Mouse (Mus musculus): Measurements from ENCODE around the gene Phactr3.

- TF ChIP-seq RCOR1 (IDR thresholded peaks at IDR 0.05; ENCODE audit: low read depth, low read length): no peak
- no peak for TF ChIP-seq CTCF (IDR thresholded peaks at IDR 0.05 in 2 of 3, conservative IDR thresholded peaks at IDR 0.05 in 1 of 3; ENCODE audit: control insufficient read depth in 1 of 3, insufficient read depth in 1 of 3, low read depth in 2 of 3, low read length in 3 of 3, poor library complexity in 1 of 3, severe bottlenecking in 1 of 3)
- no peak for TF ChIP-seq TCF12 (IDR thresholded peaks at IDR 0.05; ENCODE audit: low read depth, low read length)
- no peak for TF ChIP-seq POLR2A (IDR thresholded peaks at IDR 0.05; ENCODE audit: control insufficient read depth in 1 of 2, insufficient read depth in 1 of 2, low read depth in 1 of 2, low read length in 2 of 2, poor library complexity in 1 of 2)
- TF ChIP-seq GATA1 (IDR thresholded peaks at IDR 0.05; ENCODE audit: low read depth, low read length): no peak
- no peak for TF ChIP-seq ZNF384 (IDR thresholded peaks at IDR 0.05; ENCODE audit: low read depth, low read length)
- no peak for TF ChIP-seq EP300 (IDR thresholded peaks at IDR 0.05; ENCODE audit: low read depth in 1 of 2, low read length in 2 of 2)
- no peak for TF ChIP-seq USF2 (IDR thresholded peaks at IDR 0.05; ENCODE audit: borderline replicate concordance in 1 of 2, insufficient read depth in 1 of 2, low read depth in 1 of 2, low read length in 2 of 2)
- TF ChIP-seq MEF2A (IDR thresholded peaks at IDR 0.05; ENCODE audit: extremely low read depth, insufficient replicate concordance, low read depth, low read length, poor library complexity, severe bottlenecking): no peak
- no peak for TF ChIP-seq TAL1 (IDR thresholded peaks at IDR 0.05; ENCODE audit: low read length)
- no peak for TF ChIP-seq UBTF (IDR thresholded peaks at IDR 0.05; ENCODE audit: borderline replicate concordance, insufficient read depth, low read depth, low read length)
- TF ChIP-seq USF1 (IDR thresholded peaks at IDR 0.05; ENCODE audit: low read depth, low read length): no peak
- TF ChIP-seq E2F4 (IDR thresholded peaks at IDR 0.05; ENCODE audit: borderline replicate concordance, low read depth, low read length): no peak
These were observed 118.3 kb downstream of the Phactr3 start for GRCm38 (mm10) chr2:178237056-178237455.

All from MEL (cell line).